Mouse (Mus musculus) liver, embryonic 11.5 days (tissue): ENCODE measurements at regions not wholly inside any gene's neighbourhood (a gene's known extent, or its start where the extent isn't known, plus 50 kb on each side); places are given as distances from the start of the nearest gene placed in this dataset.

ENCODE experiments used
- ATAC-seq: fragments of 200-750 bp; cut with Nextera tagmentation; replicated peaks from 2 replicates; pipeline ENCODE4 v1.8.0; 2017; ENCODE audit warnings: moderate number of reproducible peaks, mild to moderate bottlenecking, moderate TSS enrichment, moderate library complexity; ENCODE audit not compliant: low FRiP score
- DNase-seq: peaks from one replicate; pipeline ENCODE4 v3.0.0-alpha.2; 2017; ENCODE audit warnings: low spot score
- H3K27ac ChIP-seq: fragments of 300-500 bp; sonication (generic); 2 replicates; pipeline ENCODE4 v1.5.1; 2014; ENCODE audit warnings: mild to moderate bottlenecking, low read depth, low read length, control low read depth
- H3K27me3 ChIP-seq: fragments of 300-500 bp; sonication (generic); replicated peaks from 2 replicates; pipeline ENCODE4 v1.6.1; 2014; ENCODE audit warnings: low read length, mixed read lengths; ENCODE audit not compliant: control insufficient read depth, insufficient read depth
- H3K36me3 ChIP-seq: fragments of 300-500 bp; sonication (generic); 2 replicates; pipeline ENCODE4 v1.6.1; 2014; ENCODE audit warnings: mild to moderate bottlenecking, low read length, moderate library complexity, mixed read lengths; ENCODE audit not compliant: control insufficient read depth, insufficient read depth
- H3K4me1 ChIP-seq: fragments of 300-500 bp; sonication (generic); replicated peaks from 2 replicates; pipeline ENCODE4 v1.6.1; 2014; ENCODE audit warnings: low read length, mixed read lengths; ENCODE audit not compliant: control insufficient read depth, insufficient read depth
- H3K4me2 ChIP-seq: fragments of 300-500 bp; sonication (generic); 2 replicates; pipeline ENCODE4 v1.6.1; 2014; ENCODE audit warnings: mild to moderate bottlenecking, control low read depth, moderate library complexity
- H3K4me3 ChIP-seq: fragments of 300-500 bp; sonication (generic); 2 replicates; pipeline ENCODE4 v1.5.1; 2014; ENCODE audit warnings: low read depth, low read length, control low read depth
- H3K9ac ChIP-seq: fragments of 300-500 bp; sonication (generic); 2 replicates; pipeline ENCODE4 v1.6.1; 2014; ENCODE audit warnings: low read depth, low read length, control low read depth
- H3K9me3 ChIP-seq: fragments of 300-500 bp; sonication (generic); 2 replicates; pipeline ENCODE4 v1.6.1; 2016; ENCODE audit warnings: low read length, inconsistent platforms, mixed read lengths; ENCODE audit not compliant: control insufficient read depth
- WGBS: fragments of 180-500 bp; shearing (Covaris S2); extraction: QIAGEN DNeasy Blood & Tissue Kit; methylation state at CpG from one replicate; pipeline ENCODE4 v1.1.7; 2014; 5-methylcytosine and 5-hydroxymethylcytosine counted together

DNA sequence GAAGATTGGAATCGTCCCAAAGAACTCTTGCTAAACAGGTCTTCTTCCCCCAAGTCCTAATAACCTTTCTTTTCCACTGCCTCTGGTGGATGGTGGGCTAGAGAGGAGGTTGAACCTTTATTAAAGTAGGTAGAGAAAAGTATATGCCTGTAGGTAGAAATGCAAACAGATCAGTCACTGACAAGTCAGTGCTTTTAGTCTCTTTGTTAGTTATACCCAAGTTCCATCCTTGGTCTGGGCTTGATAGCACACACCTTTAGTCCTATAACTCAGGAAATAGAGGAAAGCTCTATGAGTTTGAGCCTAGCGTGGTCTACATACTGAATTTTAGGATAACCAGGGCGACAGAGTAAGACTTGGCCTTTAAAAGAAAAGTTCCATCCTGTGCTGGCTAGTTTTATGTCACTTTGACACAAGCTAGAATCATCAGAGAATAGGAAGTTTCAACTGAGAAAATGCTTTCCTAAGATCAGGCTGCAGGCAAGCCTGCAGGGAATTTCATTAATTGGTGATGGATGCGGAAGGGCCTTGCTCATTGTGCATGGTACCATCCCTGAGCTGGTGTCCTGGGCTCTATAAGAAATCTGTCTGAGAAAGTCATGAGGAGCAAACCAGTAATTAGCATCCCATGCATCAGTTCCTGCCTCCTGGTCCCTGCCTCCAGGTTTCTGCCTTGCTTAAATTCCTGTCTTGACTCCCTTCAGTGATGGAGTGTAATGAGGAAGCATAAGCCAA is 94.7 kb upstream of the Cpsf6 start:
- Histone ChIP-seq H3K9ac (no peak overlapping the region), H3K4me2 (no peak overlapping the region), H3K4me3 (no peak overlapping the region), H3K27me3 (no peaks in the 10 kb centered on the region), H3K36me3 (no peaks in the 10 kb centered on the region), H3K4me1 (no peaks in the 10 kb centered on the region), H3K27ac (no peak overlapping the region), H3K9me3 (peaks cover 2% of the 10 kb centered on the region; the same call in 1 of the 2 replicates)
- DNase-seq: no peak
- 87% methylated on average over 4 of the region's 4 CpGs for WGBS
- no peak for ATAC-seq

DNA sequence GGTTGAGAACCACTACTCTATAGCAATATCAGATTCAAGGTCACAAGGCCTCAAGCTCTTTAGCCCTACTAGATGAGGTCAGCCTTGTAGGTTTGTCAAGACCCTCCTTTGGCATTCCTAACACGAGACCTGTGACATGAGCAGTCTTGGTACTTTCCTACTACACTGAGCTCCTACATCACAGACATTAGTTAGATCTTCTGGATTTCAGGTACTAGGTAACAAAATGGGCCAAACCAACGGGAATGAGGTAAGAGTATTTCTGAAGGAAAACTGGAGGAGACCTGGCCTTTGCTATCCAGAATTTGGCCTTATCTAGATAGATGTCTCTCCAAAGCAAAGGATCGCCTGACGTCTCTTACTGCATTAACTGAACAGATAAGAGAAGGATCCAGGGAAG is 93.7 kb upstream of the Cpsf6 start:
- Histone ChIP-seq H3K27ac (no peak overlapping the region), H3K9me3 (peaks cover 2% of the 10 kb centered on the region; the same call in 1 of the 2 replicates), H3K4me3 (no peak overlapping the region), H3K4me2 (no peak overlapping the region), H3K4me1 (no peaks in the 10 kb centered on the region), H3K27me3 (no peaks in the 10 kb centered on the region), H3K36me3 (no peaks in the 10 kb centered on the region), H3K9ac (no peak overlapping the region)
- ATAC-seq (no peak), DNase-seq (no peak)
- 88% methylated on average over 4 of the region's 4 CpGs for WGBS

GRCm38 (mm10) chr10:117472568-117472930 is 92.7 kb upstream of the Cpsf6 start:
- Histone ChIP-seq H3K36me3 (no peaks in the 10 kb centered on the region), H3K27me3 (no peaks in the 10 kb centered on the region), H3K4me3 (no peak overlapping the region), H3K27ac (no peak overlapping the region), H3K9ac (no peak overlapping the region), H3K4me1 (no peaks in the 10 kb centered on the region), H3K4me2 (no peak overlapping the region), H3K9me3 (peaks cover 2% of the 10 kb centered on the region; the same call in 1 of the 2 replicates)
- 73% methylated on average over 4 of the region's 4 CpGs for WGBS
- ATAC-seq: no peak
- DNase-seq: no peak

- Histone ChIP-seq H3K27ac (no peak overlapping the region), H3K27me3 (no peaks in the 10 kb centered on the region), H3K4me1 (no peaks in the 10 kb centered on the region), H3K4me2 (no peak overlapping the region), H3K4me3 (no peak overlapping the region), H3K9me3 (peaks cover 2% of the 10 kb centered on the region; the same call in 1 of the 2 replicates), H3K36me3 (no peaks in the 10 kb centered on the region), H3K9ac (no peak overlapping the region)
- no peak for DNase-seq
- WGBS: 52% methylated on average over 11 of the region's 11 CpGs
- ATAC-seq: no peak; the same call in 1 of the 2 replicates
These were observed 92.2 kb upstream of the Cpsf6 start for GRCm38 (mm10) chr10:117471818-117472567.

DNA sequence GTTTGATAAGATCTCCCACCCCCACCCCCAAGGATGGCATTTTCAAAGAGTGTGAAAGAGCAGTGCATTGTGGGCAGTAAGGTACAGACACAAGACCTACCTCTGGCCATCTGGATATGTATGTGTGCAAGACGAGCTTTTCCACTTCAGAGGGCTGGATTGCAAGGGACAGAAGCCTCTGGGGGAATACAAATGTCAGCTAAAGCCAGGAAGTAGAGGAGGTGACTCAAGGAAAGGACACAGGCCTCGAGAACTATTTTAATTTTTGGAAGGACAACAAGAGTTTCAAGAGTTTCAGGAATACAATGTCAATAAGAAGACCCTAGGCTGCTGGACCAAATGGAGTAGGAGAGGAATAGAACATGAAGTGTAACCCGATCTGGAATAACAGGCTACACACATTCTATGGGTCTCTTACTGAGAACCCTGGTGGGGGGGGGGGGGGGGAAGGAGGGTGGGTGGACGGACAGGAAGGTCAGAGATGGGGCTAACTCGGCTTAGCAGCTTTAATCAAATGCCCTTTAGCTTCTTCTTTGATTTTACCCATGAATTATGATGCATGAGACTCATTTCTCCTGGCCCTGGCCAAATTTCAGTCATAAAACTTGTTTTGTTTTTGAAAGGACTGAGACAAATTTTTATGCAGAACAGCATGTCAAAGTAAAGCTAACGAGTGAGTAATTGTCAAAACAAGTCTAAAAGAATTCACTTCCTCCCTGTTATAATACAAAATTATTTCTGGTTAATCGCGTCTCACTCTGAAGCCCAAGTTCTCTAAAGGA is 91.4 kb upstream of the Cpsf6 start:
- no peaks in the 10 kb centered on the region for H3K27me3 ChIP-seq
- no peak overlapping the region for H3K4me2 ChIP-seq
- no peak overlapping the region for H3K9ac ChIP-seq
- no peaks in the 10 kb centered on the region for H3K4me1 ChIP-seq
- peaks cover 2% of the 10 kb centered on the region; the same call in 1 of the 2 replicates for H3K9me3 ChIP-seq
- 50% methylated on average over 8 of the region's 8 CpGs for WGBS
- no peak for ATAC-seq
- H3K4me3 ChIP-seq: no peak overlapping the region
- no peak for DNase-seq
- no peak overlapping the region for H3K27ac ChIP-seq
- no peaks in the 10 kb centered on the region for H3K36me3 ChIP-seq

GRCm38 (mm10) chr10:117470481-117470880 is 90.7 kb upstream of the Cpsf6 start:
- Histone ChIP-seq H3K4me1 (no peaks in the 10 kb centered on the region), H3K27ac (no peak overlapping the region), H3K27me3 (no peaks in the 10 kb centered on the region), H3K36me3 (no peaks in the 10 kb centered on the region), H3K9me3 (peaks cover 2% of the 10 kb centered on the region; the same call in 1 of the 2 replicates), H3K4me3 (no peak overlapping the region), H3K9ac (no peak overlapping the region), H3K4me2 (no peak overlapping the region)
- ATAC-seq (no peak), DNase-seq (no peak)
- WGBS: 60% methylated on average over 2 of the region's 2 CpGs

- DNase-seq (no peak), ATAC-seq (no peak)
- Histone ChIP-seq H3K36me3 (no peaks in the 10 kb centered on the region), H3K4me3 (no peak overlapping the region), H3K27me3 (no peaks in the 10 kb centered on the region), H3K9me3 (peaks cover 2% of the 10 kb centered on the region; the same call in 1 of the 2 replicates), H3K9ac (no peak overlapping the region), H3K4me1 (no peaks in the 10 kb centered on the region), H3K4me2 (no peak overlapping the region), H3K27ac (no peak overlapping the region)
- 91% methylated on average over 3 of the region's 3 CpGs for WGBS
These were observed 89.8 kb upstream of the Cpsf6 start for GRCm38 (mm10) chr10:117469573-117470090.

DNA sequence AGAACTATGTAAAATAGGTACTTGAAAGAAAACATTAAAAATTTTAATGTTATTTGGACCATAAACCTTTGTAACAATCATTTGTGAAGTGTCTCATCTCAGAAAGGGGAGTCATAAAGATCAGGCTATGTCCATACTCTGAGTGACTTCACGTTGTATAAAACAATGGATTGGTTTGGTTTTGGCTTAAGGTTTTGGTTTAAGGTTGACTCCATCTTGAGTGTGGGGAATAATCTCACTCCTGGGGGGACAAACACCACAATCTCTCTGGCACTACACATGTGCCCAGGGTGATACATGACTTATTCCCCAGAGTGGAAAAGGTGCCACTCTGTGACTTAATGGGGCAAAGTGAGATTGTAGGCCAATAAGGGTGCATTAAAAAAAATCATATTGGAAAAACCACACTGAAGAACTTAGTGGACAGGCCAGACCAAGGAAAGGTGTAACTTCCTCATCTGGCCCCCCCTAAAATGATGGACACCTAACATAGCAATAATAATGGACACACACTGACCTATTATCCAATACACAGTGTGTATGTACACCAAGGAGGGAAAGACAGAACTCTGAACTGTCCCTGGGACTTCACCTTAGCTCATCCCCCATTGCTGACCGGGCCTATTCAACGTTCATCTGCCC is 89.2 kb upstream of the Cpsf6 start:
- no peaks in the 10 kb centered on the region for H3K4me1 ChIP-seq
- H3K27me3 ChIP-seq: no peaks in the 10 kb centered on the region
- H3K9me3 ChIP-seq: peaks cover 2% of the 10 kb centered on the region; the same call in 1 of the 2 replicates
- H3K4me2 ChIP-seq: no peak overlapping the region
- ATAC-seq (no peak), DNase-seq (no peak)
- H3K4me3 ChIP-seq: no peak overlapping the region
- H3K36me3 ChIP-seq: no peaks in the 10 kb centered on the region
- H3K9ac ChIP-seq: no peak overlapping the region
- 91% methylated on average over 3 of the region's 3 CpGs for WGBS
- H3K27ac ChIP-seq: no peak overlapping the region
